Mouse (Mus musculus): Measurements from ENCODE around the gene Mapk8ip2.
"Not testable (repeated sequence)": the region's sequence is repeated elsewhere in the genome, so short reads cannot be mapped to it uniquely, and the experiment has no call there.

The Mapk8ip2 gene

GRCm38 (mm10) chr15:89453865-89454478, at the start of gene Mapk8ip2:
Gene Mapk8ip2, plus strand, starts transcription at chr15:89453913.
- peak; percentile 41 for DNase-seq (ENCODE audit: low read depth, low spot score)

- DNase-seq (ENCODE audit: low read depth, low spot score): no peak
Observed at GRCm38 (mm10) chr15:89404831-89405623, 48.7 kb upstream of the Mapk8ip2 start.

GRCm38 (mm10) chr15:89406691-89407090, 47.0 kb upstream of the Mapk8ip2 start:
- DNase-seq (ENCODE audit: low read depth, low spot score): no peak

GRCm38 (mm10) chr15:89410118-89410517, 43.6 kb upstream of the Mapk8ip2 start, which contains the start of gene Syce3:
Gene Syce3, minus strand, starts transcription at chr15:89410503.
- no peak for DNase-seq (ENCODE audit: low read depth, low spot score)

GRCm38 (mm10) chr15:89415282-89415681, 38.4 kb upstream of the Mapk8ip2 start:
- DNase-seq (ENCODE audit: low read depth, low spot score): no peak

GRCm38 (mm10) chr15:89421938-89422337, 31.8 kb upstream of the Mapk8ip2 start:
- DNase-seq (ENCODE audit: low read depth, low spot score): no peak

- no peak for DNase-seq (ENCODE audit: low read depth, low spot score)
Observed at GRCm38 (mm10) chr15:89424621-89425020, 29.1 kb upstream of the Mapk8ip2 start.

- peak; percentile 8 for DNase-seq (ENCODE audit: low read depth, low spot score)
Observed at GRCm38 (mm10) chr15:89425711-89426121, 28.0 kb upstream of the Mapk8ip2 start, which contains the start of gene Cpt1b. Gene Cpt1b, minus strand, starts transcription at chr15:89425863.

- no peak for DNase-seq (ENCODE audit: low read depth, low spot score)
Observed at GRCm38 (mm10) chr15:89426716-89427115, 27.0 kb upstream of the Mapk8ip2 start.

GRCm38 (mm10) chr15:89428136-89428790, 25.4 kb upstream of the Mapk8ip2 start:
- no peak for DNase-seq (ENCODE audit: low read depth, low spot score)

- no peak for DNase-seq (ENCODE audit: low read depth, low spot score)
Observed at GRCm38 (mm10) chr15:89428821-89429351, 24.8 kb upstream of the Mapk8ip2 start.

GRCm38 (mm10) chr15:89429352-89430221, 24.1 kb upstream of the Mapk8ip2 start, which contains the start of the genes C730034F03Rik, Gm44502 and Chkb:
Gene C730034F03Rik, plus strand, starts transcription at chr15:89429589.
Gene Gm44502, minus strand, starts transcription at chr15:89429696.
Gene Chkb, minus strand, starts transcription at chr15:89429908.
- DNase-seq (ENCODE audit: low read depth, low spot score): peak; percentile 93

GRCm38 (mm10) chr15:89430341-89430740, 23.4 kb upstream of the Mapk8ip2 start:
- DNase-seq (ENCODE audit: low read depth, low spot score): peak; percentile 5

GRCm38 (mm10) chr15:89430771-89431170, 22.9 kb upstream of the Mapk8ip2 start:
- not testable (repeated sequence) for DNase-seq (ENCODE audit: low read depth, low spot score)

- no peak for DNase-seq (ENCODE audit: low read depth, low spot score)
Observed at GRCm38 (mm10) chr15:89431271-89431670, 22.4 kb upstream of the Mapk8ip2 start.

- DNase-seq (ENCODE audit: low read depth, low spot score): no peak
Observed at GRCm38 (mm10) chr15:89431806-89432205, 21.9 kb upstream of the Mapk8ip2 start.

GRCm38 (mm10) chr15:89432946-89433345, 20.8 kb upstream of the Mapk8ip2 start:
- DNase-seq (ENCODE audit: low read depth, low spot score): no peak

GRCm38 (mm10) chr15:89434136-89434535, 19.6 kb upstream of the Mapk8ip2 start:
- DNase-seq (ENCODE audit: low read depth, low spot score): no peak

- no peak for DNase-seq (ENCODE audit: low read depth, low spot score)
Observed at GRCm38 (mm10) chr15:89435878-89436277, 17.8 kb upstream of the Mapk8ip2 start.

- DNase-seq (ENCODE audit: low read depth, low spot score): no peak
Observed at GRCm38 (mm10) chr15:89442486-89443070, 11.1 kb upstream of the Mapk8ip2 start.
